Mouse (Mus musculus) kidney, adult 2 months (tissue): ENCODE results near the gene Lmntd1.

Experiments used
- CTCF ChIP-seq: fragments of 200-500 bp; conservative IDR thresholded peaks from 2 replicates; pipeline ENCODE4 v1.5.1; 2011; ENCODE audit warnings: low read depth, mild to moderate bottlenecking, control low read depth, low read length, moderate library complexity, mixed read lengths; ENCODE audit not compliant: insufficient read depth, insufficient read length
- POLR2A ChIP-seq: fragments of 200-500 bp; IDR thresholded peaks from one replicate; pipeline ENCODE4 v1.6.1; 2011; ENCODE audit warnings: low read depth, low read length, control low read depth

DNA sequence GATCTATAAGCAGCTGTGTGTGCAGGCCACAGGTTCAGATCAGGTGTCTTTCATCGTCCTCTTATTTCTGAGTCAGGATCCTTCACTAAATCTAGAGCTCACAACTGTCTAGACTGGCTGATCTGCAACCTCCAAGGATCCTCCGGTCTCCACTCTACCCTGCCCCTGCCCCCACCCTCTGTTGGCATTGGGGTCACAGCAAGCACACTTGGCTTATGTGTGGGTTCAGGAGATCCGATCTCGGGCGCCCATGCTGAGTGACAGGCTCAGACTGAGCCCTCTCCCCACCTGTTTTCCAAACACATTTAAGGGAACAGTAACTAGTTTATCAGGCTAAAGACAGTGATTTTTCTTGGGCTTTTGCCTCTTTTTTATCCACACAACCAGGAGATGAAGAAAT is 39.5 kb upstream of the Lmntd1 start:
- TF ChIP-seq CTCF (no peak), POLR2A (no peak)
